7 mouse cellular contexts compared by ENCODE assay signal in the genomic region with DNA sequence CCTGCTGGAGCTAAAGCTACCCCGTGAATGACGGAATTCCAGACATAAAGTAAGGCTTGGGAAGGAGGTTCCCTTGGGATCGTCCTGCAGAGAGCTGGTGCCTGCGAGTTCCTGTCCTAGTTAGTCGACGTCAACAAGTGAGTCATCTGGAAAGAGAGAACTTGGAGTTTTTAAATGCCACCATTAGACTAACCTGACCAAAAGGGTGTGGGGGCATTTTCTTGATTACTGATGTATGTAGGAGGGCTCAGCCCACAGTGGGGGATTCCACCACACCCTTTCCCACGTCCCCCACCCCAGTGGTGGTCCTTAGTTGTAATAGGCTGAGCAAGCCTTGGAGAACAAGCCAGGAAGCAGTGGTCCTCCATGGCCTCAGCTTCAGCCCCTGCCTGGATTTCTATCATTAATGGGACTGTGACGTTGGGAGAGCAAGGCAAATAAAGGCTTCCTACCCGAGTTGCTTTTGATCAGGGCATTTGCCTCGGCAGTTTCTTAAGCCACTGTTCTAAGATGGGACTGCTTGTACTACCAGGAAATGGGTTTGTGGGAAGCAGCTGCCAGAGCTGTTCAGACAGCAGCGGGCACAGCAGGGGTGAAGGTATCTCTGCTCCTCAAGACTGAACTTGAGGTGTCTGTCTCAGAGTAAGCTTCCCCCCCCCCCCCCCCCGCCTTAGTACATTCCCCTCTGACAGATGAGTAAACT. TPM values are rescaled to one million over a fixed set of nuclear protein-coding genes. Genes with fewer than 3 reads are reported as not detected.
DNase-seq lines count a peak whose midpoint lies in the region; ATAC-seq lines count a peak whose summit lies in the region.

No protein-coding gene starts in this region.

- DNase-seq in CD4-positive helper T cell, adult 2 months (ENCODE audit: low read depth, low spot score), result peak; percentile 53
- DNase-seq in MEL-GATA-1-ER (ENCODE audit: extremely low read depth, low read depth), result peak; percentile 56
- DNase-seq in retina, postnatal 1 day, result peak; percentile 40
- no peak for DNase-seq in right cerebral cortex, postnatal 14 days

- H3K27ac ChIP-seq in hindbrain, embryonic 16.5 days (ENCODE audit: low read depth, low read length), result no peak overlapping the region
- H3K27ac ChIP-seq in liver, embryonic 16.5 days (ENCODE audit: low read length), result peak overlapping the region; percentile 94

- 17% methylated on average over 12 of the region's 12 CpGs for WGBS in hindbrain, embryonic 16.5 days
- WGBS in liver, embryonic 16.5 days (ENCODE audit: insufficient replicate concordance), result 4% methylated on average over 11 of the region's 12 CpGs

- H3K27me3 ChIP-seq in hindbrain, embryonic 16.5 days (replicated peaks; ENCODE audit: control insufficient read depth, insufficient read depth, low read length), result no peaks in the 10 kb centered on the region; the same call in 1 of the 2 replicates
- H3K27me3 ChIP-seq in liver, embryonic 16.5 days (ENCODE audit: control insufficient read depth, insufficient read depth, low read depth, low read length), result no peaks in the 10 kb centered on the region

- peak overlapping the region; percentile 56 for H3K4me3 ChIP-seq in hindbrain, embryonic 16.5 days (ENCODE audit: low read length)
- peak overlapping the region; percentile 75 for H3K4me3 ChIP-seq in liver, embryonic 16.5 days (ENCODE audit: low read depth, low read length)

- H3K4me2 ChIP-seq in hindbrain, embryonic 16.5 days (ENCODE audit: low read length), result peak overlapping the region; percentile 93
- peak overlapping the region; percentile 70 for H3K4me2 ChIP-seq in liver, embryonic 16.5 days (ENCODE audit: low read depth, low read length)

- no peaks in the 10 kb centered on the region for H3K9me3 ChIP-seq in hindbrain, embryonic 16.5 days (ENCODE audit: control insufficient read depth, low read length)
- no peaks in the 10 kb centered on the region for H3K9me3 ChIP-seq in liver, embryonic 16.5 days (replicated peaks; ENCODE audit: control insufficient read depth, low read length)

- H3K36me3 ChIP-seq in hindbrain, embryonic 16.5 days (ENCODE audit: control insufficient read depth, insufficient read depth, low read length), result no peaks in the 10 kb centered on the region
- peaks cover 4% of the 10 kb centered on the region; the same call in 1 of the 2 replicates for H3K36me3 ChIP-seq in liver, embryonic 16.5 days (ENCODE audit: control insufficient read depth, insufficient read depth)

- H3K4me1 ChIP-seq in hindbrain, embryonic 16.5 days (ENCODE audit: control insufficient read depth, insufficient read depth, low read depth, low read length), result peaks cover 13% of the 10 kb centered on the region
- H3K4me1 ChIP-seq in liver, embryonic 16.5 days (ENCODE audit: control insufficient read depth, low read depth, low read length), result peaks cover 31% of the 10 kb centered on the region

- H3K9ac ChIP-seq in hindbrain, embryonic 16.5 days (ENCODE audit: low read depth, low read length), result peak overlapping the region; percentile 68
- H3K9ac ChIP-seq in liver, embryonic 16.5 days (ENCODE audit: low read depth, low read length), result peak overlapping the region; percentile 87

- peak; percentile 17 for ATAC-seq in erythroblast, adult 5-6 weeks (replicated peaks; ENCODE audit: low FRiP score, poor library complexity, severe bottlenecking)
- ATAC-seq in hindbrain, embryonic 16.5 days, result peak; percentile 51; the same call in 1 of the 2 replicates
- no peak for ATAC-seq in liver, embryonic 16.5 days (ENCODE audit: low read depth)

RNA-seq across cellular contexts. Expression of a gene that starts 10.2 kb away (rescaled TPM):
- 28.0 and 51.1 TPM in 2 replicates for total RNA-seq in erythroblast, adult 5-6 weeks (2015; ENCODE audit: low replicate concordance)
- 40.2 and 59.4 TPM in 2 replicates for total RNA-seq in erythroblast, adult 5-6 weeks (2017; ENCODE audit: low replicate concordance)
- polyA plus RNA-seq in hindbrain, embryonic 16.5 days (2015; fragmentation: Nextera tagmentation; extraction: Ambion mirVana), result 1.2 and 1.6 TPM in 2 replicates
- polyA plus RNA-seq in liver, embryonic 16.5 days (2015; fragmentation: Nextera tagmentation; extraction: Ambion mirVana), result 24.5 and 26.3 TPM in 2 replicates
